ENCODE assay signal across 8 mouse cellular contexts in genomic region chr1:179060113-179060955, GRCm38 (mm10).
DNase-seq lines count a peak whose midpoint lies in the region; ATAC-seq lines count a peak whose summit lies in the region.

No protein-coding gene starts in this region.

- no peak overlapping the region for H3K4me2 ChIP-seq in heart, embryonic 14.5 days (ENCODE audit: low read length)
- H3K4me2 ChIP-seq in hindbrain, embryonic 11.5 days (replicated peaks; ENCODE audit: low read depth, low read length) = no peak overlapping the region
- H3K4me2 ChIP-seq in liver, embryonic 15.5 days = no peak overlapping the region

- WGBS in heart, embryonic 14.5 days = 65% methylated on average over 18 of the region's 18 CpGs
- WGBS in hindbrain, embryonic 11.5 days = 54% methylated on average over 18 of the region's 18 CpGs
- 46% methylated on average over 18 of the region's 18 CpGs for WGBS in liver, embryonic 15.5 days (ENCODE audit: insufficient replicate concordance)

- no peak for DNase-seq in heart, adult 11 months
- peak; percentile 73 for DNase-seq in embryo, embryonic 10 days (ENCODE audit: low spot score)
- DNase-seq in hindbrain, embryonic 11.5 days (ENCODE audit: low spot score) = peak; percentile 45
- DNase-seq in right cerebral cortex, postnatal 25 days = no peak
- no peak for DNase-seq in spleen, adult 12 weeks (ENCODE audit: low spot score)

- no peak overlapping the region for H3K4me3 ChIP-seq in heart, embryonic 14.5 days (ENCODE audit: control insufficient read depth in 1 of 2, insufficient read depth in 1 of 2, low read depth in 1 of 2, low read length in 2 of 2)
- H3K4me3 ChIP-seq in hindbrain, embryonic 11.5 days (ENCODE audit: low read depth, low read length) = no peak overlapping the region
- no peak overlapping the region for H3K4me3 ChIP-seq in liver, embryonic 15.5 days (replicated peaks)

- H3K4me1 ChIP-seq in heart, embryonic 14.5 days (ENCODE audit: control insufficient read depth in 2 of 2, insufficient read depth in 2 of 2, low read length in 2 of 2) = peaks cover 40 to 43% of the 10 kb centered on the region in 2 experiments
- H3K4me1 ChIP-seq in hindbrain, embryonic 11.5 days (replicated peaks; ENCODE audit: control insufficient read depth, insufficient read depth, low read length) = peaks cover 6% of the 10 kb centered on the region; the same call in 1 of the 2 replicates
- H3K4me1 ChIP-seq in liver, embryonic 15.5 days (replicated peaks) = peaks cover 40% of the 10 kb centered on the region

- H3K36me3 ChIP-seq in heart, embryonic 14.5 days (ENCODE audit: control insufficient read depth, insufficient read depth, low read length) = no peaks in the 10 kb centered on the region
- no peaks in the 10 kb centered on the region for H3K36me3 ChIP-seq in hindbrain, embryonic 11.5 days (ENCODE audit: control insufficient read depth, insufficient read depth, low read length)
- H3K36me3 ChIP-seq in liver, embryonic 15.5 days (replicated peaks) = no peaks in the 10 kb centered on the region

- H3K27ac ChIP-seq in heart, embryonic 14.5 days (replicated peaks in 1 of 2; ENCODE audit: control insufficient read depth in 1 of 2, insufficient read depth in 1 of 2, low read depth in 2 of 2, low read length in 2 of 2) = peak overlapping the region; percentile 86 to 87
- no peak overlapping the region for H3K27ac ChIP-seq in hindbrain, embryonic 11.5 days (ENCODE audit: low read depth, low read length)
- 0 out of 2 replicates have a peak overlapping the region, but pooled peaks have one; percentile 41 for H3K27ac ChIP-seq in liver, embryonic 15.5 days (replicated peaks)

- no peak for ATAC-seq in heart, embryonic 14.5 days (ENCODE audit: insufficient number of reproducible peaks, insufficient read depth, low FRiP score, low read depth)
- peak; percentile 60 for ATAC-seq in hindbrain, embryonic 11.5 days (ENCODE audit: low FRiP score)
- peak; percentile 43 for ATAC-seq in liver, embryonic 15.5 days (ENCODE audit: insufficient read depth)
- no peak for ATAC-seq in monocyte, adult 5-6 weeks (replicated peaks; ENCODE audit: insufficient number of reproducible peaks, low FRiP score, low TSS enrichment, poor library complexity, severe bottlenecking)

- H3K27me3 ChIP-seq in heart, embryonic 14.5 days (ENCODE audit: control insufficient read depth, insufficient read depth, low read length) = no peaks in the 10 kb centered on the region
- H3K27me3 ChIP-seq in hindbrain, embryonic 11.5 days (ENCODE audit: control insufficient read depth, insufficient read depth, low read length) = no peaks in the 10 kb centered on the region
- H3K27me3 ChIP-seq in liver, embryonic 15.5 days = no peaks in the 10 kb centered on the region

- H3K9ac ChIP-seq in heart, embryonic 14.5 days (ENCODE audit: low read length) = no peak overlapping the region
- H3K9ac ChIP-seq in hindbrain, embryonic 11.5 days (ENCODE audit: low read depth, low read length) = no peak overlapping the region
- H3K9ac ChIP-seq in liver, embryonic 15.5 days = no peak overlapping the region

- no peaks in the 10 kb centered on the region for H3K9me3 ChIP-seq in heart, embryonic 14.5 days (ENCODE audit: control insufficient read depth, low read length)
- no peaks in the 10 kb centered on the region for H3K9me3 ChIP-seq in hindbrain, embryonic 11.5 days (ENCODE audit: control insufficient read depth, low read length)
- H3K9me3 ChIP-seq in liver, embryonic 15.5 days (replicated peaks) = no peaks in the 10 kb centered on the region

Comparison
In these comparisons a context has a peak if more than half of its experiments do, and no peak if none do; other contexts are left out.
1. ATAC-seq: peak in hindbrain, embryonic 11.5 days (single experiment) and liver, embryonic 15.5 days (single experiment); none in heart, embryonic 14.5 days (single experiment) and monocyte, adult 5-6 weeks (single experiment).
2. DNase-seq: peak in embryo, embryonic 10 days (single experiment) and hindbrain, embryonic 11.5 days (single experiment); none in heart, adult 11 months (single experiment), right cerebral cortex, postnatal 25 days (single experiment) and spleen, adult 12 weeks (single experiment).